Mouse (Mus musculus) mammary gland, adult 2 months (tissue): ENCODE measurements around the gene Rpn1. TPM values are rescaled to one million over a fixed set of nuclear protein-coding genes. Genes with fewer than 3 reads are reported as not detected.

Experiments
- polyA plus RNA-seq: library from polyadenylated mRNA; depleted of rRNA; stranded (reverse); fragments of >200 nt; gene quantifications from 2 replicates; pipeline ENCODE4 v1.2.3, GENCODE M21; 2012; ENCODE audit warnings: low replicate concordance; rRNA removed

Rpn1 gene
- polyA plus RNA-seq: 88.4 and 144 TPM in 2 replicates

GRCm38 (mm10) chr6:88084278-88085151 is at the start of gene Rpn1:
TSS of gene Rpn1 (plus strand) at chr6:88084482.

GRCm38 (mm10) chr6:88044577-88045405 is 39.5 kb upstream of the Rpn1 start, which contains the start of gene Rab7:
TSS of gene Rab7 (minus strand) at chr6:88045270.

Other genes starting within 250 kb of the Rpn1 start
- gene Gm45140, start 248.7 kb upstream of the Rpn1 start, polyA plus RNA-seq: 0.53 and 1.1 TPM in 2 replicates
- 19.3 and 25.6 TPM in 2 replicates for gene Isy1, start 245.7 kb upstream of the Rpn1 start, polyA plus RNA-seq
- 139 and 299 TPM in 2 replicates for gene Cnbp, start 233.4 kb upstream of the Rpn1 start, polyA plus RNA-seq
- gene Copg1, start 196.7 kb upstream of the Rpn1 start, polyA plus RNA-seq: 33.4 and 37.3 TPM in 2 replicates
- 21.3 and 21.8 TPM in 2 replicates for gene Hmces, start 170.5 kb upstream of the Rpn1 start, polyA plus RNA-seq
- gene H1fx, start 102.8 kb upstream of the Rpn1 start, polyA plus RNA-seq: 6.5 and 26.6 TPM in 2 replicates
- 118 and 229 TPM in 2 replicates for gene Rab7, start 39.2 kb upstream of the Rpn1 start, polyA plus RNA-seq
- 6.1 and 25.8 TPM in 2 replicates for gene Gata2, start 109.4 kb downstream of the Rpn1 start, polyA plus RNA-seq
- gene Dnajb8, start 137.8 kb downstream of the Rpn1 start, polyA plus RNA-seq: not detected in 2 replicates